Mouse (Mus musculus) thymus, adult 2 months (tissue): ENCODE data around the gene Exph5. TPM values are rescaled to one million over a fixed set of nuclear protein-coding genes. Genes with fewer than 3 reads are reported as not detected.

Experiments
- DNase-seq: peaks from one replicate; pipeline ENCODE4 v3.0.0; 2021
- H3K27ac ChIP-seq: fragments of 200-500 bp; 2 replicates; pipeline ENCODE4 v1.5.1; 2012; ENCODE audit warnings: low read length, control low read depth; ENCODE audit not compliant: control insufficient read depth, insufficient read depth
- H3K27me3 ChIP-seq: fragments of 200-500 bp; 2 replicates; pipeline ENCODE4 v1.6.1; 2012; ENCODE audit warnings: mild to moderate bottlenecking, low read length, moderate library complexity, mixed read lengths; ENCODE audit not compliant: control insufficient read depth, insufficient read depth
- H3K36me3 ChIP-seq: fragments of 200-500 bp; 2 replicates; pipeline ENCODE4 v1.6.1; 2012; ENCODE audit warnings: mild to moderate bottlenecking, low read length, moderate library complexity; ENCODE audit not compliant: control insufficient read depth, insufficient read depth
- H3K4me1 ChIP-seq: fragments of 200-500 bp; replicated peaks from 2 replicates; pipeline ENCODE4 v1.6.1; 2012; ENCODE audit warnings: low read length; ENCODE audit not compliant: control insufficient read depth, insufficient read depth
- H3K4me3 ChIP-seq: fragments of 200-500 bp; 2 replicates; pipeline ENCODE4 v1.5.1; 2012; ENCODE audit warnings: mild to moderate bottlenecking, low read length, control low read depth, moderate library complexity; ENCODE audit not compliant: control insufficient read depth, insufficient read depth
- CTCF ChIP-seq: fragments of 200-500 bp; IDR thresholded peaks from 2 replicates; pipeline ENCODE4 v1.5.1; 2012; ENCODE audit warnings: mild to moderate bottlenecking, control low read depth, low read length, moderate library complexity, borderline replicate concordance; ENCODE audit not compliant: control insufficient read depth, poor library complexity, insufficient read depth; ENCODE audit errors: extremely low read depth
- POLR2A ChIP-seq: fragments of 200-500 bp; IDR thresholded peaks from 2 replicates; pipeline ENCODE4 v1.6.1; 2012; ENCODE audit warnings: mild to moderate bottlenecking, low read length, control low read depth, moderate library complexity; ENCODE audit not compliant: control insufficient read depth, poor library complexity, insufficient read depth; ENCODE audit errors: extremely low read depth
- WGBS: fragments of 180-500 bp; shearing (Covaris S2); methylation state at CpG from one replicate; pipeline ENCODE4 v1.1.7; 2018; 5-methylcytosine and 5-hydroxymethylcytosine counted together
- polyA plus RNA-seq: library from polyadenylated mRNA; depleted of rRNA; stranded (reverse); fragments of >200 nt; gene quantifications from 2 replicates; pipeline ENCODE4 v1.2.3, GENCODE M21; 2012

Gene Exph5
- polyA plus RNA-seq, 1 experiment = 0.47 TPM

- TF ChIP-seq CTCF = no peak
- TF ChIP-seq POLR2A = no peak
- no peak overlapping the region for H3K4me3 ChIP-seq
- H3K27me3 ChIP-seq = no peaks in the 10 kb centered on the region
- DNase-seq = no peak
- no peak overlapping the region for H3K27ac ChIP-seq
- no peaks in the 10 kb centered on the region for H3K36me3 ChIP-seq
- WGBS = 98% methylated on average over 1 of the region's 1 CpGs
- no peaks in the 10 kb centered on the region for H3K4me1 ChIP-seq
These were observed 11.5 kb downstream of the Exph5 start for GRCm38 (mm10) chr9:53312981-53313380.

- WGBS = 25% methylated on average over 10 of the region's 10 CpGs
- no peak for TF ChIP-seq POLR2A
- no peak for TF ChIP-seq CTCF
- DNase-seq = no peak
- no peaks in the 10 kb centered on the region for H3K36me3 ChIP-seq
- H3K4me1 ChIP-seq = no peaks in the 10 kb centered on the region
- no peaks in the 10 kb centered on the region for H3K27me3 ChIP-seq
- H3K27ac ChIP-seq = no peak overlapping the region
- no peak overlapping the region for H3K4me3 ChIP-seq
These were observed 19.6 kb downstream of the Exph5 start for GRCm38 (mm10) chr9:53320894-53321650.

GRCm38 (mm10) chr9:53321683-53322082 lies 20.2 kb downstream of the Exph5 start:
- TF ChIP-seq CTCF (no peak), POLR2A (no peak)
- Histone ChIP-seq H3K36me3 (no peaks in the 10 kb centered on the region), H3K27ac (no peak overlapping the region), H3K4me3 (no peak overlapping the region), H3K27me3 (no peaks in the 10 kb centered on the region), H3K4me1 (no peaks in the 10 kb centered on the region)
- 79% methylated on average over 8 of the region's 8 CpGs for WGBS
- no peak for DNase-seq

GRCm38 (mm10) chr9:53323419-53324251 lies 22.2 kb downstream of the Exph5 start:
- no peaks in the 10 kb centered on the region for H3K36me3 ChIP-seq
- no peak overlapping the region for H3K4me3 ChIP-seq
- DNase-seq = no peak
- 88% methylated on average over 10 of the region's 10 CpGs for whole genome bisulfite sequencing
- no peaks in the 10 kb centered on the region for H3K4me1 ChIP-seq
- H3K27ac ChIP-seq = no peak overlapping the region
- TF ChIP-seq POLR2A (no peak), CTCF (no peak)
- no peaks in the 10 kb centered on the region for H3K27me3 ChIP-seq

GRCm38 (mm10) chr9:53325363-53326090 lies 24.1 kb downstream of the Exph5 start:
- TF ChIP-seq POLR2A (no peak), CTCF (no peak)
- no peak for DNase-seq
- H3K27ac ChIP-seq = no peak overlapping the region
- H3K36me3 ChIP-seq = no peaks in the 10 kb centered on the region
- H3K4me1 ChIP-seq = no peaks in the 10 kb centered on the region
- 88% methylated on average over 4 of the region's 4 CpGs for WGBS
- H3K27me3 ChIP-seq = no peaks in the 10 kb centered on the region
- no peak overlapping the region for H3K4me3 ChIP-seq

DNA sequence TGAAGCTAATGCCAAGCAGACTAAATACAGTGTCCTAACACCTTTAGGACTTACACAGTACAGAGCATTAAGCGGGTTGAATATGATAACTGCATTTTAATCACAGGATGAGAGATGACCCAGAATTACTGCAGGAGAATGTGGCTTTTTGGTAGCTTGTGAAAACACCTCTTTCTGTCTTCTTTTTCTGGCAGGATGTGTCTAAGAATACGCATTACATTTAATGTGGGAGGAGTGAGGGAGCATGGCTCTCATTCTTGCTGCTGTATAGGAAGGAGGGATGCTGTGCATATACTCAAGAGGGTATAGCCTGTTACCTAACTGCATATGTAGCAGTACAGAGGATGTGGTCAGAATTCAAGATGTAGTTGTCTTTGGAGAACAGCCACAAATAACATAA lies 26.7 kb downstream of the Exph5 start:
- Histone ChIP-seq H3K27me3 (no peaks in the 10 kb centered on the region), H3K27ac (no peak overlapping the region)

More for the DNA sequence above, 26.7 kb downstream of the Exph5 start:
- 86% methylated on average over 2 of the region's 2 CpGs for WGBS
- no peak for DNase-seq
- Histone ChIP-seq H3K4me1 (no peaks in the 10 kb centered on the region), H3K4me3 (no peak overlapping the region), H3K36me3 (no peaks in the 10 kb centered on the region)
- no peak for TF ChIP-seq CTCF
- no peak for TF ChIP-seq POLR2A
